Mouse (Mus musculus) activated CD4-positive, CD25-positive, alpha-beta regulatory T cell, adult 4 months (primary cell): ENCODE measurements around the gene Pdzd2. TPM values are rescaled to one million over a fixed set of nuclear protein-coding genes. Genes with fewer than 3 reads are reported as not detected.

Experiments
- ATAC-seq: one replicate; pipeline ENCODE4 v1.8.0; 2017
- polyA plus RNA-seq, 2 experiments: library from polyadenylated mRNA; unstranded; fragments of 100-300 nt; shearing (Covaris generic); gene quantifications; one replicate each; pipeline ENCODE4 v1.2.1; 2017

Gene Pdzd2
- polyA plus RNA-seq, 2 experiments from 2014 or later: 0.17 to 0.26 TPM

DNA sequence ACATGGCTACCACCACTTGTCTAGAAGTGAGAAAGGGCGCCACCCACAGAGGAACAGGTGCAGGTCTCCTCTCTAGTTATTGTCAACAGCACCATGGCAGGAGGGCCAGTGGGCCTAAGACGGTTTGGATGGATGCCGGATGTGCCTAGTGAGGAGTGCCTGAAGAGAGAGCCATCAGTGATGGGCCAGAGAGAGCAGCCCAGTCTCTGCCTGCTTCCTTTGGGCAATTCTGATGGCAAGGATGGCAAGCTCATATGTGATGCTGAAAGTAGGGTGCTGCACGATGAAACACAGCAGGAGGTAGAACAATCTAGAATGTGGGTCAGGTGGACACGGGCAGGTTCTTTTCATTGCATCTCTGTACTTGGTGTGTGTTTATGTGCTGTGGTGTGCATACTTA, 117.0 kb downstream of the Pdzd2 start:
- no peak for ATAC-seq

DNA sequence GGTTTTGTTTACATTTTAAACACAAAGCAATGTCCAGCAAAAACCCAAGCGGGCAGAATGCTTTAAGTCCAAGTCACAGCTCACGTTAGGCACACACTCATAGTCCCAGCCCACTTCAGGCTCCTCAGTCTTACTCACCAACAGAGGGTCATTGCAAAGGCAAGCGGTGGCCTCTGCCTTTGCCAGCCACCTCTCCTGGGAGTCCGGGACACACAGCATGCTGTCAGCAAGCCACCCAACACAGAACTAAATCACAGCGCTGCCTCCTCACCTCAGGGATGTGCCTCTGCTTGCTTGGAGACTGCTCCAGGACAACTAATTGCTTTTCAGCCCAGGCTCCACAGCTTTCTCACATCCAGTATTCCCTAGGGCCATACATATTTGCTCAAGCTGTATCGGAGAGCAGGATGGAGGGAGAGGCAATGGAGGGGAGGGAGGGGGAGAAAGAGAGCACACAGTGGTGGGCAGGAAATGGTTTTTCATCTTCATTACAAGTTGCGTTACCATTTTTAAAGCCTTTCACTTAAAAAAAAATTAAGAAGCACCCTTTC, 117.6 kb downstream of the Pdzd2 start:
- ATAC-seq: no peak

DNA sequence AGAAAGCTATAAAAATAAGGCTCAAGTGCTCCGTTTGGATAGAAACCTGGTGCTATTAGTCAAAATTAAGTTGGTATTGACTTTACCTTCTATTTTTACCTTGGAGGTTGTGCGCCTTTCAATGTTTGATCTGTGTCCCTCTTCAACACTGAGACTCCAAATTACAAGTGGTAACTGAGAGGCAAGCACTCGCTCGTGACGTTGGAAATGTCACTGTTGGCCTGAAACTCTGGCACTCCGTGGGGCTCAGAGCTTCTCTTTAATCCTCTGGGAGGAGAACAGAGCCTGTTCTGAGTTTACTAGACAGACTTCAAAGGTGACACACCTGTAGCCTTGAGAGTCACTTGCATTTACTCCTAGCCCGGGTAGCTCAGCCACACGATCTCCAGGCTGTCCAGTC, 120.5 kb downstream of the Pdzd2 start:
- no peak for ATAC-seq

DNA sequence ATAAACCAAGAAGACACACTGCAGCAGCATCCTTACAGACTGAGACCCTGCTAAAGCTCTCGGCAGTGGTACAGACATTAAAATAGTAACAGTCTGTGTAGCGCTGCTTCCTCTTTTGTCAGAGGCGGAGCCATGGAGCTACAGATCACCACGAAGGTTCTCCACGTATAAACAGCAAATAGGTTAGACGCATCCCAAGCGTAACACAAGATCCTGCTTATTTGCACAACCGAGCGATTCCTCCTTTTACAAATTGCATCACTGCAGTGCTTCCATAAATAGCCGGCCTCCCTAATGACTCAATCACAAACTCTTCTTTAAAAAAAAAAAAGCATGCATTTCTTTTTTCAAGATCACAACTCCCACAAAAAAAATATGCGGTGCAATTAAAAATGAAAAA, 122.1 kb downstream of the Pdzd2 start:
- peak; percentile 14 for ATAC-seq

DNA sequence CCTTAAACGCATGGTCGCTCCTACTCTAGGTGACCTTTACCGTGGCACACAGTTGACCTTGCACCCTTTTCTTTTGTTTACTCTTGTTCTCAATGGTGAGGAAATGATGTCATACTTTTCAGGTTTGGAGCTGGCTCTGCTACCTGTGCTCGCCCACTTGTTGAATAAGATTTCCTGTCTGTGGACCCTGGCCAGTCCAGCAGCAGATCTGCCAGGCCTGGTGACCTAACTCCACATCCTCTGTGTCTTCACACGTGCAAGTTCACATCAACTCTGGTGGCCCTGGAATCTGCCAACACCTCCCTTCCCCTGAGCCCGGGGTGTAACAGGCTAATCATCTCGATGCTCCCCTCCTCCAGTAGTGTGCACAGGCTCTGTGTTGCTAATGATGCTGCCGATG, 122.5 kb downstream of the Pdzd2 start:
- peak; percentile 61 for ATAC-seq

DNA sequence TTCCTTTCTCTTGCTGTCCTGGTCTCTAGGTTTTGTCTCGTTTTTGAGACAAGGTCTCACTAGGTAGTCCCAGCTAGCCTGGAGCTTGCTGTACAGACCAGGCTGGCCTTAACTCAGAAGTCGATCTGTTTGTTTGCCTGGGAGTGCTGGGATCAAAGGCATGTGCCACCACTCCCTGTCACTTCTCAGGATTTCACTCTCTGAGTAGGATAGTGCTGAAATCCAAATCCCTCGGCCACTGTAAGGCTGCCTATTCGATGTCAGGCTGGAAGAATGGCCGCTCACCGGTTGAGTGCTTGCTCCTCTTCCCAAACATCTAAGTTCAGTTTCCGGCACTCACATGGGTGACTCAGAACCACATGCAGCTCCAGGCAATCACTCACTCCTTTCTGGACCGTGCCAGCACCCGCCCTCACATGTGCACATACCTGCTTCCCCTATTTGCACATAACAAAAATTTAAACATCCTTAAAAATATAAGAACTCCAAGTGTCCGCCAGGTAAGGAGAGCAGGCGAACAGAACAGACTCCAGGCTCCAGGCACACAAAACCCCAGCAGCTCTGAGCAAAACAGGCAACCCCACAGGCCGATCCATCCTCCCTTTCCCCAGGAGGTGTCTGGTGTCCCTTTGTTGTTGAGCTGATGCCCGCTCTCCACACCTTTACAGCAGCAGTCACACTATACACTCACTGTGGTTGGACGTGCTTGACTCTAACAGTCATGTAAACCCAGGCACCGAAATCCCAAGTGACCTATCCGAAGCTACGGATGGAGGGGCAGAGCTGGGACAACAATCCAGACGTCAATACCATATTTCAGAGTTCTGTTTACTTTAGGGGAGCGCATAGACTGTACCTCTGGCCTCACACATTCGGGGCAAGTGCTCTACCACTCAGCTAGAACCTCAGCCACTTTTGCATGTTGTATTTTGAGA, 124.5 kb downstream of the Pdzd2 start:
- no peak for ATAC-seq

DNA sequence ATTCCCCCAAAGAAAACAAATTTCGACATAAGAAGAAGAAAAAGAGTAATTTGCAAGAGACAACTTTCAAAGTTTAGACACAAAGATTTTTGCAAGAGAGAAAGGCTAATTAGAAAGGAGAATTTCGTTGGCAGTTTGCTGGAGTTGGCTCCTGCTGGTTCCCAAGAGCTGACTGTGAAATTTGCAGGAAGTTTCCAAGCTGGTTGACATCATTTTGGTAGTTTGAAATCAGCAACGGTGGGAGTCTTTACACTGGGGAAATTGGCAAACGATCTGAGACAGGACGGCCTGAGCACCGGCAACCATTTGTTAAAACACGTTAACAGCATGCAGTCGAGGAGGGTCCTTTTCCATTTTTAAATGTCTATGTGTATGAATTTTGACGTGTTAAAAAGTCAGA, 125.7 kb downstream of the Pdzd2 start:
- no peak for ATAC-seq

DNA sequence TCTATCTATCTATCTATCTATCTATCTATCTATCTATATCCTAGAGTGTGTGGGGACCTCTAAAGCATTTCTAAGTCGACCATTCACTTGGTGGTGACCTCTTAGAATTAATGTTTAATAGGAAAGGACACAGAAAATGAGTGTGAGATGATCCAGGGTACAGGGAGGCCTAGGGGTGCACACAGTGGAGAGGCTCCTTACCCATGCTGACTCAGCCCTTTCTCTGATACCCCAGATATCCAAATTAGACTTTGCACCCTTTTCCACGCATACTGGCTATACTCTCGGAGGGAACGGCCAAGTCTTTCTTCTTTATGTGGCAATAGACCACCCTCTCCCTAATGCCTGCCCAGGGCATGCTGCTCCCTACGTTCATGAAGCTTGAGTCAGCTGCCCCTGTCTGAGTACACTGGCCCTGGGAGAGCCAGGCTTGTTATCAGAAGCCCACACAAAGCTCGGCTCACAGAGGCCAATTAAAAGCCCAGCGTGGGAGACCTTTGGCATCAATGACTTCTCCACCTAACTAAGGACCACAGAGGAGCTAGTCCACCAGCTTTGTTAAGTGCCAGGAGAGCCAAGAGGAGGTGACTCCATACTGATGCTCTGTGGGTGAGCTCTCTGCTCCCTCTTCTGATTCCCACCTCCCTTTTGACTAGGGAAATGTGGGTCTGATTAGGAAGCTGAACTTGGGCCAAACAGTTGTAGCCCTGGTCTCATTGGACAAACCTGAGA, 126.6 kb downstream of the Pdzd2 start:
- ATAC-seq: no peak

DNA sequence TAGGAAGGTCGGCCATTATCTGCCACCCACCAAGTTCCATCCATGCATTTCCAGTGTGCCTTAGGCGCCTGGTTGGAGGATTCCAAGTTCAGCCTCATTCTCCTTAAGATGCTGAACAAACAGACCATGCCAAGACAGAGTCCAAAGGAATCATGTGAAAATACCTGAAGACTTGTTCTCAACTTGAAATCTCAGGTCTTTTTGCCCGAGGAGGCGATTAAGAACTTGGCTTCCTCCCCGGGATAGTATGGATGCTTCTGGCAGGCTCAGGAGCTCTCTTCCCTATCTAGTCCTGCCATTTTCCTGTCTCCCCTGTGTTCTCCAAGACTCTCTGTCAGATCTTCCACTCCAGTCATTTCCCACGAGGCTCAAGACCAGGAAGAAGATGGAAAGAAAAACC, 131.6 kb downstream of the Pdzd2 start:
- no peak for ATAC-seq

DNA sequence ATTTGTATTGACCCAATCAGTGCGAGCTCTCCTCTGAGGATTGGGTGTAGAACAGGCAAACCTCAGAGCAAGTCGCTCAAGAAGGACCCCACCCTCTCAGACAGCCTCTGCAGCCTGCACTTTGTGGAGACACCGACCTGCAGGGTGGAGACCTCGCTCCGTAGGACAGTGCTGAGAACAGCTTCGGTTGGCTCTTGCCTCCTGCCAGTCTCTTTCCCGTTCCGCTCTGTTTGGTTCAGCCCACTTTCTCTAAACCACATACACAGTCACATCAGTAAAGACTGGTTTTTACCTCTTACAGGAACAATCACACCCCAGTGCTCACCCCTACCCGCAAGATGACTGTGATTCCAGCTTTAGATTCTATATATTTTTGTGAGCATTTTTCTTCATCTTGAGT, 133.4 kb downstream of the Pdzd2 start:
- ATAC-seq: no peak

DNA sequence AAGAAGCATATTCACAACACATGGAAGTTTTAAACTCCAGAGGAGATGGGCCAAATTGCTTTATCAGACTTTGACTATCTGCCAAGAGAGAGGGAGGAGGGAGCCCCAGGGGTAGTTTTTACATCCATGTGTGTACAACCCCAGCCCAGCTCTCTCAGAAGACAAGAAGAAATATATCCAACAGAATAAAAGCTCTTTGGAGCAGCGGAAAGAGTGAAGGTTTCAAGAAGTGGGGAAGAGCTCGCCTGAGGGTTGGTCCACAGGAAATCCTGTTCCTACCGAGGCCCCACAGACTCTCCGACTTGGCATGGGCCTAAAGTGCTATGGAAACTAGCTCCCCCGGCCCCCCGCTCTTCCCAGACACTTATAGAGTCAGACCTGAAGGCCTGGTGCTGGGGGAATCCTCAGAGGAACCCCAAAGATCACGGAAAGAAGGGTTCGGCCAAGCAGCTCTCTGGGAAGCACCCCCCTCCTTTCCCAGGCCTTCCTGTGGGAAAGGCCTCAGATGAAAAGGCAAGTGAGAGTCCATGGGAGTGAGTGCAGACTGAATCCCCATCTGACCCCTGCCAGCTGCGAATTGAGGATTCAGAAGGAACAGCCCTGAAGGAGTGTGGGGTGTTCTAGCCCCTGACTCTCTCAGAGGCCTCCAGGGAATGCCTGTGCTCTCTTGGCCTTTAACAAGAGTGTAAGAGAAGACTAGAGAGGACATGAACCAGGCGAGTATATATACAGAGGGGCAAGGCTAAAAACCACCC, 134.3 kb downstream of the Pdzd2 start:
- ATAC-seq: no peak

DNA sequence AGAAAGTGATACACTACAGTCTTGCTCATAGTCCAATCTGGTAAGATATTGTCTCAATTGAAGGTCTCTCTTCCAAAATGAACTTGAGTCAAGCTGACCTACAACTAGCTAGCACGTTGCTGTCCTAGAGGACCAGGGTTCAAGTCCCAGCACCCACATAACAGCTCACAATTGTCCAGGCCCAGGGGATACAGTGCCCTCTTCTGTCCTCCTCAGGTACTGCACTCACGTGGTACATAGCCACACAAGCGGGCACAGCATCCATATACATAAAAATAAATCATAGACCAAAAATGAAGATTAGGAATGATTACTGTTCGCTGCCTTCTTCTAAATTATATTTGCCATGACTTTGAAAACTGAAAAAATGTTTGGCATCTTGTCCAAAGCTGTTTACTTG, 136.1 kb downstream of the Pdzd2 start:
- ATAC-seq: no peak

DNA sequence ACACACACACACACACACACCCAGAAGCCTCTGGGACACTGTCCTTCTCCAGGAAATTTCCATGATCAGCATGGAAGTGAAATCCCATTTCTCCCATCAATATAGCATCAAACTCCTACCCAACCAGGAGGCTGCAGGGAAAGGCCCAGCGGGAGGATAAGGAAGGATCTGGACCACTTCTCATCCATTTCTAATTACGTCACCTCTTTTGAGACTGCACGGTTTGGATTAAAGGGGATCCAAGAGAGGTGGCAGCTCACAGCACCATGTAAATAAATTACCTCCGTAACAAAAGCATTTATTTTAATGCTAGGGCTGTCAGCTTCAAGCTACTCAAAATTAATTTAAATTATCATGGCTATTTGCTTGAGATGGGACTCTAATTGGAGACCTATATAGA, 146.6 kb downstream of the Pdzd2 start:
- no peak for ATAC-seq

DNA sequence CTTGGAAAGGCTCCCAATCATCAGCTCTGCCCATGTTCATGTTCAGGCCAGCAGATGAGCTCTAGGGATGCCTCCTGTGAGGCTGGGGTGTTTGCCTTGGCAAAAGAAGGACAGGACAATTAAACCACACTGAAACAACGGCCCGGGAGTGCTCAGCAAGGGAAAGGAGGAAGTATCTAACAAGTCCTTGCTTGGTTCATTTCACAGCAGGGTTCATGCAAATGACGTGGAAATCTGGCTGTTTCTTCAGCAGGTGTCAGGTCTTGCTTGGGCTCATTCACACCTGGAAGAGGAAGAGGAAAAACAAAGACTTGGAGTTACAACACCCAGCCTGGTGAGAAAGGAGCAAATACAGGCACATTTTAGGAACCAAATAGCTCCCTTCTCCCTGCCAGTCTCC, 147.1 kb downstream of the Pdzd2 start:
- ATAC-seq: no peak

DNA sequence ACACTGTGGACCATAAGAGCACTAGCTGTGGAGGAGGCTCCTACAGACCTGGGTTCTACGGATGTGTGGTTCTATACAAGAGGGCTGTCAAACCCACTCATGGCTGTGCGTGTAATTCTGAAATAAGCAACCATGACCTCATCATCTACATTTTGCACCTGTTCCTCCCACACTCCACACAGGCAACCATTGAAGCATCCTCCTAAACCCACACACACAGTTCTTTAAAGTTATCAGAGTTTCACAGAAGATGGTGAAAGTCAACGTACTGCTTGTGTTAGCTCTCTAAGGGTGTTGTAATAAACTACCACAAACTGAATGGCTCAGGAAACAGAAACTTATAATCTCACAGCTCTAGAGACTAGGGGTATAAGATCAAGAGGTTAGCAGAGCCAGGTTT, 151.1 kb downstream of the Pdzd2 start:
- peak; percentile 50 for ATAC-seq

DNA sequence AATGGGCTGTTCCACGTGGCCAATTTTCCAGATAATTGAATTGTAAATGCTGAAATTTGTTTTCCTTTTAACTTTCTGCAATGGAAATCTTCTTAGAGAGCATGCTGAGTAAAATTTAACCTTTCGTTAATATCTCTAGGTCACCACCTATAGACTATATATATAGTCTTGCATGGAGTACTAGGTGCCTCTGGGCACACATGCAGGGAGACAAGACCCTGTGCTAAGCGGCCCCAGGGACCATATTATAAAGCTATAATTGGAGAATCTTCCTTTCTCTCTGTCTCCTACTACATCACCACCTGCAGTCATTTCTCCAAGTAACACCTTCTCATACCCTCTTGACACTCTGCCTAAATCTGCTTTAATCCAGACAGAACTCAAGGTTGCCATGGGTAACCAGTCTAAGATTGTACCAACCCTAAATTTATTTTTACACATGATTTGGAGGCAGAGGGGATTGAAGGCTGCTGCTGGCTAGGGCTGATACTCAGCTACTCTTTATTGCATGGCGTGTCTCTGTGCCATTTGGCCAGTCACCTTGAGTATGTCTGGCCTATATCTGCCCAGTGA, 152.8 kb downstream of the Pdzd2 start:
- ATAC-seq: no peak

DNA sequence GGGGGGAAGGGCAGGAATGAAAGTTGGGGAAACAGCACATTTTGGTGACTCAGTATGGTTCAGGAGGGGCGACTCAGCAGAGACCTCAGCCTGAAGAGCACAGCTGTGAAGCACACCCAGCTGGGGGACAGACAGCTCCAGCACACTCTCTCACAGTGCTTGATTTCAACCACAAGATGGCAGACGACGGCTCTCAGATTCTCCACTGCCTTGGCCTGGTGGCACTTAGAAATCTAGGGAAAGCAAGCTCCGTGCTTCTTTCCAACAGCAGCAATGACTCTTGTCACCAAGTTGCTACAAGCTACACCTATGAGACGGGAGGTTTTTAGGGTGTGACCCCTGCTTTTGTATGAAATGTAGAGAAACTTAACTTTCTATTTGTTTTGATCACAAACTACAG, 153.6 kb downstream of the Pdzd2 start:
- ATAC-seq: peak; percentile 70

DNA sequence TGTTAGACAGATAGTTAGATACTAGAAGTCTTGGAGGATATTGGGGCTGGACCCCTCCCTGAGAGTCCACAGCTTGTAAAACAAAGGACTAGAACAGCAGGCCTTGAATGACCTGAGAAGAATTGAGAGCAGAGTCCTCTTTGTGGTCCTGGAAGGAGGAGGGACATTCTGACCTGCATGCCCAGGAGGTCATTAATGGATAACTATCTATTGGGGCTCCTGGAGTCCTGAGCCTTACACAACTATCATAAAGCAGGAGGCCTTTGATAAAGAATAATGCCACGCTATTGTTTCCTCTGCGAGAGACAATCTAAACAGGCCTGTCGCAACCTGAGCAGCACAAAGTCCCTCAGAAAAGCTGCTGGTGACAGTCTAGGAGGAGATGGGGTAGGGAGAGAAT, 156.7 kb downstream of the Pdzd2 start:
- ATAC-seq: no peak

DNA sequence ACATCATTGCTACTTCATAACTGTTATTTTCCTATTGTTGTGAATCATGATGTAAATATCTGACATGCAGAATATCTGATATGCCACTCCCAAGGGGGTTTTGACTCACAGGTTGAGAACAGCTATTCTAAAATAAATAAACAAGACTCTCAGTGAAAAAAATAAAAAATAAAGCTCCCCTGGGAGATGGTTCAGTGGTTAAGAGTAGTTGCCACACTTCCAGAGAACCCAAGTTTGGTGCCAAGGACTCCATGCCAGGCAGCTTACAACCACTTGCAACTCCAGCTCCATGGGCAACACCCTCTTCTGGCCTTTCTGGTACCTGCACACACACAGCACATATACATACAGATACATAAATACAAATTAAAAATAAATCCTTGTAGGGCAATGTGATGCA, 157.3 kb downstream of the Pdzd2 start:
- no peak for ATAC-seq

DNA sequence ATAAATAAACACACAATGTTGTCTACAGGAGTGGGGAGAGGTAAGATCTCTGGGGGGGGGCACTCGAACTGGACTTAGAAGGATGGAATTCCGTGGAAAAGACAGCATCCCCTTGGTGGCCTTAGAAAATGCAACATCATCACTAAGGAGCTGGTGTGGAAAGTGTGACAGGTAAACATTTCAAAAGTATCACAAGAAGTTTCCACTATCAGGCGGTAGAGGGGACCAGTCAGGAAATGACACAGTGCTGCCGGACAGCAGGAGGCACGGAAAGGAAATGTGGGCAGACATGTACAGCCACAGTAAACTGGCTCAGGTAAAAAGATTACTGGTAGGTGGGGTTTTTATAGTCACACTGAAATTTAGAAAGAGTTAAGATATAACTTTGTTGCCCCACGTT, 160.5 kb downstream of the Pdzd2 start:
- peak; percentile 74 for ATAC-seq

DNA sequence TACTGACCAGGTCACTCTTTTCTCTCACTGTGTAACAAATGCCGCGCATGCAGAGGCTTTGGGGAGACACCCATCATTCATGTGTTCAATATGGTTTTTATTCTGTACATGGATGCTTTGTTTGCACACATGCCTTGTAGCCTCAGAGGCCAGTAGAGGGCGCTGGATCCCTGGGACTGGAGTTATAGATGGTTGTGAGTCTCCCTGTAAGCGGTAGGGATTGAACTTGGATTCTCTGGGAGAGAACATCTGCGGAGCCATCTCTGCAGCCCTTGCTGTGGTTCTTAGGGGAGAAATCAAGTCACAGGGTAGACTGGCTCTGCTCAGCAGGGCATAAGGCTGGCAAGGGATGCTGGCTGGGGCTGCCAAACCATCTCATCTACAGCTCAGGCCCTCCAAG, 161.4 kb downstream of the Pdzd2 start:
- ATAC-seq: no peak

DNA sequence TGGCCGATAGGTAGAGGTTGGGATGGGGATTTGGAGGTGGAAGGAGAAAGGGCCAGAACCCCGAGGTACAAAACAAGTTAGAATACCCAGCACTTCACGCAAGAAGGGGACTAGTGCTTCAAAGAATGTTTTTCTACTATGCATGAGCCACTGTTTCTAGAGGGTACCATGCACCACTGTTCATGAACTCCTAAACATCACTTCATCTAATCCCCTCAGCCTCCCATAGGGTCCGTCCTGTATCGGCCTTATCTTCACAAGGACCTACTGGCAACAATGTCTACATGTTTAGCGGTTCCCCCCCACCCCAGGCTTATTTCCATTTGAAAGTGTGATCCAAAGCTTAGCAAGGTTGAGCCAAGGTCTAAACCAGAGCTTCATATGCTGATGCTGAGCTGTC, 162.0 kb downstream of the Pdzd2 start:
- ATAC-seq: no peak
